Mouse (Mus musculus) kidney, adult 11 months (tissue): ENCODE results near the gene Primpol.
"Not testable (repeated sequence)": the region's sequence is repeated elsewhere in the genome, so short reads cannot be mapped to it uniquely, and the experiment has no call there.

Experiments
- DNase-seq: peaks from one replicate; pipeline ENCODE4 v3.0.0; 2022

Gene Primpol

DNA sequence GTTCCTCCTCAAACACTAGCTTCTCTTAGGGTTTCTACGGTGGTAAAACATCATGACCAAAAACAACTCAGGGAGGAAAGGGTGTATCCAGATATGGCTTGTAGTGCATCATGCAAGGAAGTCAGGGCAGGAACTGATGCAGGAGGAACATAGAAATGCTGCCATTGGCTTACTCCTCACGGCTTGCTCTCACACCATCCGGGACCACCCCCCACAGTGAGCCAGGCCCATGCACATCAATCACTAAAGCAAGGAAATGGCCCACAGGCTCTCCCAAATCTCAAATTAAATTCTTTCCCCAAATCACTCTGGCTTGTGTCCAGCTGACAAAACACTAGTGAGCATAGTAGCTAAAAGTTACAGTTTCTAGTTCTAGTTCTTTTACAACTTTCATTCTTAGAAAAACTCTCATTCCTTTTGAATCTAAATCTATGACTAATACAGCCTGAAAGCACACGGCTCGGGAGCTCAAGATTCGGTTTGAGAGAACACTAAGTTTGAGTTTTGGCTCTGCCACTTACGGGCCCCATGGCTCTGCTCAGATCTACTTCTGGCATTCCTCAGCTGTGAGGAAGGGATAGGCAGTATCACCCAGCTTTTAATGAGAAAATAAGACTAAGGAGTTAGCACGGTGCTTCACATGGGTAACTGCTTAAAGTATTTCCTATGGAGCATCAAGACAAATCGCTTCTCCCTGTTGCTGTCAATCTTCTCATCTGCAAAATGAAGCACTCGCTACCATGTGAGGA lies 15.9 kb downstream of the Primpol start:
- DNase-seq, result no peak

DNA sequence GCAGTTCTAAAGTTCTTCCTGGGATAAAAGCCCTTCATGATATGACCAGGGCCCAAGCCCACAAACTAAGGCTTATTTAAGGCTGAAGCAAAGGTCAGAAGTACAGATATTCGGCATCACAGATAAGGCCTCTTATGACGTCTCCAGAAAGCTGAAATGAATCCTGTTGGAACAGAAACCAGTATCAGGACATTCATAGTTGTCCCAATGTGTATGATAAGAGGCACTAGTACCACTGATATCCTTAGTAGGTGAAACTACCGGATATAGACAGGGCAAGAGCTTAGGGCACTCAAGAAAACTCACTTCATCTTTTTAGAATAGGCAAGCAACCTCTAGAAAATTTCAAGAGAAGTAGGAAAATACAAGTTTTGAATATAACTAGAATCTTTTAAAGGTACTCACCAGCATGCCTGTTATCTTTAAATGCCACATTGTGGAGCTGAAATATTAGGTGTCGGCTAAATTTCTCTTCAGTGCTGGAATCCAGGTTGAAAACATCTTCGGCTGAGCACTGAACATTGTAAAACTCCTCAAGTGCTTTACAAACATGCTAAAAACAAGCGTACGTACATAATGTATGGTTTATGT lies 17.6 kb downstream of the Primpol start:
- no peak for DNase-seq

DNA sequence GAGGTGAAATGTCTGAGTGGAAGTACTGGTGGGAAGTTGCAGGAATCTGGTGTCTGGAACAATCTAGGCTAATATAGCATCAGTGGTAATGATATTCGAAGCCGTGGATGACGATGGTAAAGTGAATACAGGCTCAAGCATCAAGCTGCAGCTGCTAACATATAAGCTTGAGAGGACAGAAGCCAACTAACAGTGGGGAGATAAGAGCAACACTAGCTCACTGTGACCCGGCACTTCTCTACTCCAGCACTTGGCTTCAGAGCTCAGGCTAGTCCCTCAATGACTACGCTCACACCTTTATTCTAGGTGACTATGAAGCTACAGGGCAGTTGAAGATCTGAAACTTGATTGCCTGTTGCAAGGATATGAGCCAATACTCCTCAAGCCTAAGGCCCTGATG lies 18.3 kb downstream of the Primpol start:
- no peak for DNase-seq

DNA sequence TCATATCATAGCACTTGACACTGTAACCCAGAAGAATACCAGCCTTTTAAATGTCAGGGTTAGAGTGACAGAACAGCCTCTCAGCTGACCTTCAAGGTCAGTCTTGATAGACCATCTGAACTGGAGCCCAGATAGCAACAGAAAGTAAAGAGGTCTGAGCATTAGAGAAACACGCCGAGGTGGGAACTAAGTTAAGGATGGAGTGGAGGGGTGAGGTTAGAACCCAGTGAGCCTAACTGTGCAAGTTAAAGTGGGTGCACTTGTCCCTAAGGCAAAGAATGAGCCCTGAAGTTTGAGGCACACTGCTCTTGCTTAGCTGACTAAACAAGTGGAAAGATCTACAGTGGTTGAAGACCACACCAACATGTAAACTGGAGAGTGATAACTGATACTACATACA lies 18.9 kb downstream of the Primpol start:
- no peak for DNase-seq

DNA sequence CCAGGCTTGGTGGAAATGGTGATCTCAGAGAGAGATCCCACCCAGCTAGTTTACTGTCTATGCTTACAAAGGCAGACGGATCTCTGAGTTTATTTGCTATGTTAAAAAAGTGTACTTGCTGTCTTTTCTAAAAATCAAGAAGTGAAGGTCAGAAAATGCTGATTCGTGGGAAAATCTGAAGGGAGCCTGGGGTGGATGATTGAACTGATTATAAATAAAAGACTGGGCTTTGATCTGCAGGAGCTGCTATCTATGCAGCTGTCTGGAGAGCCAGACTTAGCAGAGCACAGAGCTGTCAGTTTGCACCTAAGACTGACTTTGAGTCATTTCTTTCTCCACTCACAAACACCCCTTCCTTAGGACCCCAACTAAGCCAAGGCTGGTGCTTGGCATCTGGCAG lies 19.6 kb downstream of the Primpol start:
- no peak for DNase-seq

DNA sequence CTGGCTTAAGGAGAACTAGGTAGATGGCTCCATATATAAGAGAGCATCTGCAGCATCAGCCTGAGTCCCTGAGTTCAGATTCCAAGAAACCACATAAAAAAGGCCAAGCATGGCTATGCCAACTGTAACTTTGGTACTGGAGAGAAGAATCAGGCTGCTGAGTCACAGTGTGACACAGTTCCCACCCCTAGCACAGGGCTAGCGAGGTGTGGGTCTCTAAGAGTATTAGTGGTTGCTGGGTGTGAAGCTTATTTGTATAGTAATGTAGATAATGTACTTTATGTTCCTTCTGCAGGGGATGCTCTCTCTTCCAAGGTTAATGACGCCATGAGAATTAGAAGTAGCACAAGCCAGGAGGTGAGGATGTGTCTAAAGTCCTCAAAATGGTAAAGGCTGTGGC lies 20.5 kb downstream of the Primpol start:
- no peak for DNase-seq

DNA sequence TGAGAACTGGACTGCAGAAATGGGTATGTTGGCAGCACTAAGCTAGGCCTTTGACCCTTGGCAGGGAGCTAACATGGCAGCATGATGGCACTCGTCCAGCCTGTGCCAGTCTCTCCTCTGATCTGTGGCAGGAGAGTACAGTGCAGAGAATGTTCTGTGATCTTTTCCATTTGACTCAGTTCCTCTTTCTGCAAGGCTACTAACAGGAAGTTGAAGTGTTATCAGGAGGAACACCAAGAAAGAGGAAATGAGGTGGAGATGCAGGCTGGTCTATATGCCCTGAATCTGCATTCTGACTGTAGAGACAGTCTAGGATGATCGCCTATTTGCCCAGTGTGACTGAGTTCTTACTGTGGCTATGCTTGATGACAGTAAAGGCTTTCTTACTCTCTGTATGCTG lies 21.4 kb downstream of the Primpol start:
- peak; percentile 63 for DNase-seq

DNA sequence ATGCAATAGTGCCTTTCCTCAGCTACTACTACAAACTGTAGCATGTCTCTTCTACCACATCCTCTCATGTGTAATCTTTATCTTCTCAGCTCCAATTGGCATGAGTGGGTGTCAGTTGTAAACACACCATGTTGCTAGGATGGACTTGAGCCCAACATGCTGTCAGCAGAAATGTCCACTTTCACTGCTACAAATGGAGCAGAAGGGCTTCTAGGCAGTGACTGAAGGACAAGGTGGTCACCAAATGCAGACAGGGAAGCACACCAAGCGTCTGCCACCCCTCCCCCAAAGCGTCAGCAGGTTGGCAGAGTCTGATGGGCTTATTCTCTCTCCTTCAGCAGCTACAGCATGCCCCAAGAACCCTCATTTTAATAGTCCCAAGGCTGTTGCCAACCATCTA lies 23.2 kb downstream of the Primpol start:
- no peak for DNase-seq

DNA sequence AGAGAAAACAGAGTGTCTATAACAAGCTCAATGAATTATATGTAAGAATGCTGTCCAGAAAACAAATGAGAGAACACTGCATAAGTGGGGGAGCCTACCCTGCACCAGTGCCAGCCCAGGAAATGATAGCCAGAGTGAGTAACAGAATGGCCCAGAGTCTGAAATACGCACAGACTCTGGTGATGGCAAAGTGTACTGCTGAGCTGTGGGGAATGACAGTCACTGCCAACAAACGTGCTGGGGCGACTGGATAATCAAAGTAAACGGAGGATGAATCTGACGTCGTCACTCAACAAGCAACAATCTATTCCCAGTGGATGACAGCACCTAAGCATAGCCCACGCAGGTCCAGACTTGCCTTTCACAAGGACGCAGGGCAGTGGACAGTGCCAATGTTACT lies 23.9 kb downstream of the Primpol start:
- DNase-seq, result no peak

DNA sequence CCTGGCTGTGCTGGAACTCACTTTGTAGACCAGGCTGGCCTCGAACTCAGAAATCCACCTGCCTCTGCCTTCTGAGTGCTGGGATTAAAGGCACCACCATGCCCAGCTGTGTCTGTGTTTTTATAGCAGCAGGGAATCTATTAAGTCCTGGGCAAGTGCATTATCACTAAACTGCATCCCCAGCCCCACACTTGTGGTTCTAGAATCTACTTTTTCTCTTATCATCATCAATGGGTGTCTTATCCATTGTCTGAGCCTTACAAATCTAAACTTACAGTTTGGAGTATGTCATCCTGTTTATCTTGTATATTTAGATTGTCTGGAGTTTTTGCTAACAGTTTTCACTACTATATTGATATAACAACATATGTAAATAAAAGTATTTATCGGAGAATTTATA lies 28.3 kb downstream of the Primpol start:
- no peak for DNase-seq

DNA sequence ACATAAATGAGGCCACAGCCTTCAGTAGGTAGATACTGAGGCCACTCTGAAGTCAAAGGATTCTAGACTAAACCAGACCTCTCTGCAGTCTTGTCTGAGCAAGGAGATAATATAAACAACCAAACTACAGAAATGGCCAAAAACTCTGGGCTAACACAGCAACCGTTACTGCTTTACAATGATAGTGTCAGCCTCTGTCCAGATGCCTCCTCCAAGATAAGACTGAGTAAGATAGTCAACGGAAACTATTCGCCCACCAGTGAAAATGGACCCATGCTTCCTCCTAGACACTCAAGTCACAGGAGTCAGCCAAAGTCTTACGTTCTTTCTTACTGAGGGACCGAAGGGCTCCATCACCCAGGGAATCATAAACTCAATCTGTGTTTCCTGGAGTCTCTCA lies 29.1 kb downstream of the Primpol start:
- no peak for DNase-seq

DNA sequence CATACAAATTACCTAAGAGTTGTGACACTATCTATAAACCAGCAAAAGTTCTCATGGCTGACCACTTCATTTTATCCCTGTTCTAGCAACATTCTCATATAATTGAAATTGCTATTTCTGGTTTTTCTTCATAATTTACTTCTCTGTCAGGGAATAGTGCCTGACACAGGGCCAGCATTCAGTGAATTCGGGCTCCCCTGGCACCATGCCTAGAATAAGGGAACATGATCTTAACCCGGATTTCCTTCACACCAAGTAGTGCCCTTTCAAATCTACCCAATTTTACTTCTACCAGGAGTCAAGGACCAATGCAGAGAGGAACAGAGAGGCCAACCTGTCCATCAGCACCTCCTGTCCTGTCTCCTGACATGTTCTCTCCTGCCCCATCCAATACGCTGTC lies 31.4 kb downstream of the Primpol start:
- DNase-seq, result no peak

DNA sequence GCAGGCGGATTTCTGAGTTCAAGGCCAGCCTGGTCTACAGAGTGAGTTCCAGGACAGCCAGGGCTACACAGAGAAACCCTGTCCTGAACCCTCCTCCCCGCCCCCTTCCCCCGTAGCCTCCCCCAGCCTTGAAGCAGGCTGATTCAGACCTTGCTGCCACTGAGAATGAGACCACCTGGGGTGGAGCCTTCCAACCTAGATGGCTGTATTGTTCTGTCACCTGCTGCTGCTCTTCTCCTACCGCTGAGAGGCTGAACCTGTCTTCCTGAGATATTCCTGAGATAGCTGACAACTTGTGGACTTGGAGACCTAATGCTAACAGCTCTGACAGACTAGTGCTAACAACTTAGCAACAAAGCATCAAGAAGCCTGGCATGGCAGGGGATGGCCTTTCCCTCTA lies 32.7 kb downstream of the Primpol start:
- DNase-seq, result not testable (repeated sequence)

DNA sequence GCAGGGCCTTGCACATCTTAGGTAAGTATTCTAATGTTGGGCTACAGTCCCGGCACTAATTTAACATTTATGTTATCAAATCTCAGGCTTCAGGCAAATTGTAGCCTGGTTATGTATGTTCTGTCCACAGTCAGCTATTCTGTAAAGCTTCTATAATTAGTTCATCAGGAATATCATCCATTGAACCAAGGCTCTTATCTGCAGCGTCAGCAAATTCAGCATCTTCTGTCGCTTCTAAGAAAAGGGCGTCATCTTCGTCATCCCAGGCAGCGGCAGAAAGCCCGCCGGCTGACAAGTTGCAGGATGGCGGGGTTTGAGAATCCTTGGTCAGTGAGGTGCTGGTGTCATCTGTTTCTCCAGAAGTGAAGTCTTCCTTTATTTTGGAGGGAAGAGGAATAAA lies 38.2 kb downstream of the Primpol start:
- no peak for DNase-seq

DNA sequence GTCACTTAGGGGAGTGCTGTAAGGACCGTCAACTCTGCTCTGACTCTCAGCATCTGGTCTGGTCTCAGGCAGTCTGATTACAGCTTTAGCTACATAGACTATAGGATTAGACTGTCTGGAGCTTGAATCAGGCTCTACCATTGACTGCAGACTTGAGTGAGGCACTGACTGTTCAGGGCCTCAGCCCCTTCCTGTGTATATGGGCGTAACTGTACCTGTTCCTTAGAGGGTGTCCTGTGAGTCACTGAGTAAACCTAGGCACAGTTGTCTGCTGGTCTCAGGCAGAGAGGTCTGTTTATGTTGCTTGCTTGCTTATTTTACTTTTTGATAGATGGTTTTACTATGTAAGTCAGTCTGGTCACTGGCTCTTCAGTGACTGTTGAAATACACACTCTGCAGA lies 43.0 kb downstream of the Primpol start:
- DNase-seq, result no peak

DNA sequence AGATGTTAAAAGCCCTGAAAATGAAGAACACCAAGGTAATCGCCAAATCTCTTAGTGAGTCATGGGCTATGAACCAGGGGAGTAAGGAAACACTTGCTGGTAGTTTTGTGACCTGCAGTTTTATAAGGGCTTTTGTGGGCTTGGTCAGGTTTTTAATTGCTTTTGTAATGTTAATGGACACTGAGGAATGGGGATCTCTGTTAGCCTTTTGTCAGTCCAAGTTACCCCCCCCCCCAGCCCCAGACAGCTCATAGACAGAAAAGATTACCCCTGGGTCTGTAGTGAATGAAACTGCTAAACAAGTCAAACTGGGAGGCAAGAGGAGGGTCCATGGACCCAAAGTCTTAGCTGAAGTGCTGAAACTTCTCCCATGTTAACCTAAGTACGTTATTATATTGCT lies 43.6 kb downstream of the Primpol start:
- no peak for DNase-seq

DNA sequence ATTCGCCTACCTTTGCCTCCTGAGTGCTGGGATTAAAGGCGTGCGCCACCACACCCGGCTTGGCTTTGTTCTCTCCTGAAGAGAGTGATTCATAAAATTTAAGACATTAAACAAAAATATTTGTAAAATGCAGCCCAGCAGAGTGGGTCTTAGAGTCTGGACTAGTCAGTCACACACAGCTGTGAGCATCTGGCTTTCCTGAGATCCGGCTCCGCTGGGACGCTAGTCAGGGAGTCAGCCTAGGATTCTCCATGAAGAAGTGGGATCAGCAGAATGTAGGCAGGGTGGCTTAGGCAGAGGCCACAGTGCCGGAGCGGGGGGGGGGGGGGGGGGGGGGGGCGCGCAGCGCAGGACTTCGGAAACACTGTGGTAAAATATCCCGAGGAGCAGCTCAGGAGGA lies 46.3 kb downstream of the Primpol start:
- no peak for DNase-seq

DNA sequence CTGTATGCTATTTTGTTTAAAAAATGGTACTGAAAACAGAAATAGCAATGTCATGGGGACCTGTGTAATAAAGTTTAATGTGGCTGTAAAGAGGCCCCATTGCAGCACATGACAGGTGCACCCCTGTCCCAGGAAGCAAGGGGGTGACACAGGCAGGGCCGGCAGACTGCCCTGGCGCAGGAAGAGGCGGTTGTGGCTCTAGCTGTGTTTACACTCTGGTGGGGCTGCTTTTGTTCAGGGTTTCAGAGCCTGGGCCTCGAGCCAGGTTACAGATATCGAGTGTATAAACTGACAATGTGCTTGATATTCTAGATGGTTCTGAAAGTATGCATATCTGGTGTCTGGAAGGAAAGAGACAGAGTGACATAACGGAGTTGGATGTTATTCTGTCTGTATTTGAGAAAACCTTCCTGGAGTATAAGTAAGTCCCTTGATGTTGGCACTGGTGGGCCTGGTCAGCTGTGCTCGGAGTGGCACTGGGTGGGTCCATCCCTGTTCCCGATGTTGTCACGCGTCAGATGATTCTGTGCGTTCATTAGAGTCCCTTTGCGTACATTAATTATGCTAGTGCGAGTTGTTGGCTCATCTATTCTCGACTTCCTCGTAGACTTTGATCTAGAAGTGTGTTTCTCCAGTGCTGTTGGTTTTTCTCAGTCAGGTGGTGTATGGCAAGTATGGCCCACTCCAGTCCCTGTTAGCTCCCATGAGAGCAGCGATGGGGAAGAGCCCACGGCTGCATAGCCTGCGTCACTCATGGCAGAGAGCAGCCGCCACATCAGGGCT lies 47.2 kb downstream of the Primpol start:
- no peak for DNase-seq

DNA sequence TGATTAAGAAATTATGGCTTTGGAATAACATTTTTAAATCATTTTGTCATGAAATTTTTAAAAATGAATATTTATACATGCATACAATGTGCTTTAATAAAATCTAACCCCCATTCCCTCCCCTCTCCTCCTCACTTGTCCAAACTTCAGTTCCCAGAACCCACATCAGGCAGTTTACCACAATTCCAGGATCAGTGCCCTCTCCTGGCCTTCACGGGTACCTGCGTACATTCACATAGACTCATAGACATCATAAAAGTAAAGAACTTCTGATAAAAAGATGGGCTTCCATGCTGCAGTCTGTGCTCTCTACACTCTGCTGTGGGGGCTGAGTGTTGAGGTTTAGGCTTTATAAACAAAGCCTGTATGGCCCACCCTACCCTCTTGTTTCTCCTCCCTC lies 48.1 kb downstream of the Primpol start:
- no peak for DNase-seq

DNA sequence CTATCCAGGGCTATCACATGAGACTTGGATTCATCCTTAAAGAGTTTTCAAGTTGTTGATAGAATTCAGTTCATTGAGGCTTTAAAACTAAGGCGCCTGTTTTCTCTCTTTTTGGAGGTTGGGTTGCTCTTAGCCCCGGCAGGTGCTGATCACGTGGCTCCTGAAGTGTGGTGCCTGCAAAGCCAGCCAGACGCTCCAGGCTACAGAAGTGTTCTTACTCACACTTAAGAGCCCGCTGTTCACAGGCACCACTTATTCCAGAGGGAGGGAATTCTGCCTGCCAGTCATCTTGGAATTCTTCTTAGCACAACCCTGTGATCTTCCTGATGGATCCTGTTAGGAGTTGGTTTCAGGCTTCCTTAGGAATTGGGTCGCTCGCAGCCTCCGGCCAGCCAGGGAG lies 49.1 kb downstream of the Primpol start:
- DNase-seq, result no peak

DNA sequence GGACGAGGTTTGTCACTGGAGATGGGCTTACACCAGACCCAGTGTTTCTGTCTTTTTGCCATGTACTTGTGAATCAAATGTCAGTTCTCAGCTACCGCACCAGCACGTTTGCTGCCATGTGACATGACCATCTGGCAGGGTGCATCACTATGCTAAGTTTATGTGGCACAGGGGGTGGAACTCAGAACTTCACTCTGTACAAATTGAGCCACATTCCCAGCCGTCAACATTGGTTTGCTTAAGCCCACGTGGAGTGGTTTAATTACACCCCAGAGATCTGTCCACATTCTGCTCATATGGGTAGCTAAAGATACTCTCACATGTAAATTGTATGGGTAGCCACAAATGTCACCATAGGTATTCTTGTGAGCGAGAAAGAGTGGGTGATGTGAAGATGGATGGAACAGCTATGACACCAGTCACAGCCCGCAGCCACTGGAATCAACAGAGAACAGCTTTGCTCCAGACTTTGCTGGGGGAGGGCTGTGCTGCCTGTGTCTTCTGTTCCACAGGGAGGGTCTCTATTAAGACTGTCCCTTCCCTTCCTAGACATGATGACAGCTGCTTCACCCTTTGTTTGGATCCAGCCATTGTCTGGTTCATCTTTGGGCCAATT lies 50.0 kb downstream of the Primpol start:
- no peak for DNase-seq

DNA sequence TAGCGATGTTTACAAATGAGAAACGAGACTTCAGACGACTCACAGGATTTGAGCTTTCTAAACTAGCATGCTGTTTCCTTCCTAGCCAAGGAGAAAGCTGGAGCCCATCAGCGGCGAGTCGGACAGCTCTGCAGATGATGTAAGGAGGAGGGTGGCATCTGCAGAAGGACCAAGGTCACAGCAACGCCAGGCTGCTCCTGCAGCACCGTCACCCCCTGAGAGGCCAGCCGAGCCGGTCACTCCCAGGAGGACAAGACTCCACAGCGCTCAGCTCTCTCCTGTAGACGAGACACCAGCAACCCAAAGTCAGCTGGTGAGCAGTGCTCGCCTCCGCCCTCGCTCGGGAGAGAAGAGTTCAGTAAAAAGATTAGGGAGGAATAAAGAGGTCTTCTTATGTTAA lies 54.7 kb downstream of the Primpol start:
- DNase-seq, result no peak

DNA sequence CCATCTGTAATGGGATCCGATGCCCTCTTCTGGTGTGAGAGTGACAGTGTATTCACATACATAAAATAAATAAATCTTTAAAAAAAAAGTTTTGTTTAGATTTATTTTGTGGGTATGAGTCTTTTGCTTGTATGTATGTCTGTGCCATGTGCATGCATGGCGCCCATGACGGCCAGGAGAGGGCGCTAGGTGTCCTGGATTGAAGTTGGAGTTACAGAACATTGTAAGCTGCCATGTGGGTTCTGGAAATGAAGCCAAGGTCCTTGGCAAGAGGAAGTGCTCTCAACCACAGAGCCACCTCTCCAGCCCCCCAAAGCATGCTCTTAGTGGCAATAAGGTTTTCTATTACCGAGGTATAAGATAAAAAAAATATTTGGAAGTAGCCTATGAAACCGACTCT lies 57.6 kb downstream of the Primpol start:
- no peak for DNase-seq

DNA sequence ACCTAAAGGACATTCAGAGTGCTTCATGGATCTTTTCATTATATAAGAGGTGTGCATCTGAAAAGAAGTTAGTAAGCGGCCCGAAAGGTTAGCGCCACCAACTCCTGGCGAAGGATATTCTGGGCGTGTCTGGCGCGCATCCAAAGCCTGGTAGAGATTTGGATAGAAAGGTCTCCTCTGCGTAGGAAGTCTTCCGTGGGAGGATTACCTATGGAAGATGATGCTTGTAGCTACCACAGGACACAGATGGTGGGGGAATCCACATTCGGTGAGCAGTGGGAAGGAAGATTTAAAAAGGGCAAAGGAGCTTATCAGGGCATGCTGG lies 64.6 kb downstream of the Primpol start:
- DNase-seq, result peak; percentile 21
